Mouse (Mus musculus) left cerebral cortex, adult 8-10 months (tissue): Measurements from ENCODE around the gene Grwd1. TPM values are rescaled to one million over a fixed set of nuclear protein-coding genes. Genes with fewer than 3 reads are reported as not detected.

Source experiments
- DNase-seq, 2 experiments: peaks; one replicate each; pipeline ENCODE4 v3.0.0; 2022; ENCODE audit warnings: low spot score in 2 of 2
- total RNA-seq, 4 experiments: library from RNA; stranded (reverse); gene quantifications; 2 replicates each; pipeline ENCODE4 v1.2.4; 2022

Gene Grwd1
- total RNA-seq, 4 experiments from 2014 or later: 20.5 to 22.8 (median 21.6) TPM

DNA sequence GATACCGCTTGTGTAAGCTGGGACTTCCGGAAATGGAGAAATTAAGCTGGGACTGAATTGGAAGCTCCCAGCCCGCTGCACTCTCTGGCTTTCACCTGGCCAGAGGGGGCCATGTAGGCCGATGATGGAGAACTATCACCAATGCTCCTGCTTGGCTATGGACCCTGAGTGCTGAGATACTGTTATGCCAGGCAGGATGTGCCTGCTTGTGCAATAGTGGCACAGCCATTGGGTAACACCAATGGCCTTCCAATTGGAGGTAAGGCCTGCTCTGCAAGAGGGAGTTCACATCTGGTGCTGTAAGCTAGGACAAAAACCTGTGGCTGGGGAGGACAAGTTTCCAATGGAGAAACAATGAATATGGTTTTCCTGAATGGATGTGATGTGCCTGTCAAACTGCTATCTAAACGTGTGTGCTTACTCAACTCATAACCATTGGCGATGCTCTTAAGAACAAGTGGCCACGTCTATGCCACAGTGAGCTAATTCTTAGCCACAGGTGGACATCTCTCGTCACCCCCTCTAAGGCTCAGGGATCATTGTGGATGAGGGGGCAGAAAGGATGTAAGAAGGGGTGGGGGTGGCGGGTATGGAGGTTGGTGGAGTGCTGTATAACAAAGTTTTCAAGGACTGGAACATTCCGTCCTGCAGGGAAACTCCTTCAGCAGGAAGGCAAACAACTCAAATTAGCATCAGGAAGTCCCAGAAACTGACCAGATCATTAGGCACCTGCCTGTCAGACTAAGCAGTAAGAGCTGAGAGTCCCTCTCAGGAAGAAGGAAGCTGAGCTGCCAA, 12.4 kb upstream of the Grwd1 start:
- no peak for DNase-seq

DNA sequence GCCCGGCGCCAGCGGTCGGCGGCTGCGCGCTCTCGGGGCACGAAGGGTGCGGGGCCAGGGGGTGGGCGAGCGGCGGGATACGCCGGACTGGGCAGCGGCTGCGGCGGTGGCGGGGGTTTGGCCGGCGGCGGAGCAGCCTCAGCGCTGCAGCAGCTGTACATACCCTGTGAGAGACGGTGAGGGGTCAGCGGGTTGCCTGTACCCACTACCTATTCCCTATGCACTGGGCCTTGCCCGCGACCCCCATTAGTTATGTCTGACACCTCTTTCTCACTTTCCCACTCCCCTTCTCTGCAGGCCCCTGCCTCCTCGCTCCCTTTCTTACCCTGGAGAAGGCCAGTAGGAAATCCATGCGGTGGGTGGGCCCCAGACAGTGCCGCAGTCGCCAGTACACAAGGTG, 3.2 kb upstream of the Grwd1 start:
- DNase-seq: no peak

DNA sequence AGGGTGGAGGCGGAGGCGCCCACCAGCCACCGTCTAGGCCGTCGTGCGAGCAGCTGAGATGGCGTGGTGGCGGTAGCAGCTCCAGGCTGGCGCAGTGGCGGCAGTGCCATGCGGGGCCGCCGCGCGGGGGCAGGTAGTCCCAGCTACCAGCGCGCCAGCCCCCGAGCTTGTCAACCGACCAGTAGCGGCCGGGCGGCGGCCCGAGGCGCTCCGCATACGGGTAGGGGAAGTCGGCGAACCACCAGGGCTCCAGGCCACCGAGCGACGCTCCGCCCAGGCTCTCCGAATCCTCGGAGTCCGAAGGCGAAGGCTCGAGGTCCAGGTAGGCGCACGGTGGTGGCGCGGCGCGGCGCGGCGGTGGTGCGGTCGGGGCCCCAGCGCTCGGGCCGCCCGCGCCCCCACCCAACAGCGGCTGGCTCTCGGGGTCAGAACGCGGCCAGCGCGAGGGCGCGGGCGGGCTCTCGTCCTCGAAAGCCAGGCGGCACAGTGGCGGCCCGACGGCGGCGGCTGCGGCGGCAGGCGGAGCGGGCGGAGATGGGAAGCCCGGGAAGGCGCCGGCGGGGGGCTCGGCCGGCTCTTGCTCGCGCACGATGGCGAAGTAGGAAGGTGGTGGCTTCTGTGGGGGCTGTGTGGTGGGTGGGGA, 2.5 kb upstream of the Grwd1 start:
- peak in 1 of 2 experiments; percentile 35 for DNase-seq

DNA sequence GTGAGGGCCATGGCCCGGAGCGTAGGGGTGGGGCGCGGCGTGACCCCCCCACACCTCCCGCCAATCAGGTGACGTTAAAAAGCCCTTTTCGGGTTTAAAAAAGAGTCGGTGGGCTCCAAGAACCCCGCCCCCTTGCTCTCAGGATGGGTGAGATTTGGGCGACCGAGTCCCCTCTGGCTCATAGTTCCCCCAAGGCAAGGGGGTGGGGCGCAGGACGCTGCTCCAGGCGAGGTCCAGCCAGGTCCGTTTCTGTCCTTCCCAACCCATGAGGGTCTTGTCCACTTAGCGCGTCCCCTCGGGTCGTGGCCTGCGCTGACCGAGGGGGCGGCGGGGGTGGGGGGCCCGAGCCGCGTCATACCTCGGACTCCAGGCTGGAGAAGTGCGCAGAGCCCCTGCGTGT, 1.7 kb upstream of the Grwd1 start:
- DNase-seq: no peak

DNA sequence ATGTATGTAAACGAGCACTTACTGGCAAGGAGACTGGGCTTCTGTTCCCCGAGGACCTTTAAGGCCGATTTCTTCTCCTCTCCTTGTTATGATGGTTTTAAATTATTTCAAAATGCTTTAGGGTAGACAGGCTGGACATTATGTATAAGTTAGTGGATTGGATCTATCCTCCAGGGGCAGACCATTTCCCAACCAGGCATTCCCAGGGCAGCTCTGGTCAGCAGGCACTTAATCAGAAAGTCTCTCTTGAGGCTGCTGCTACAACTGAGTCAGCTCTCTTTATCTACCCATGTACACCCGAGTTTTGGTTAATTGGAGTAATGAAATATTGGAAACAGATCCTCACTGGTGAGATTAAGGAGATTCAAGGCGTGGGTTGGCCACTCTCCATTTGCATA, 383 bp upstream of the Grwd1 start:
- DNase-seq: no peak

DNA sequence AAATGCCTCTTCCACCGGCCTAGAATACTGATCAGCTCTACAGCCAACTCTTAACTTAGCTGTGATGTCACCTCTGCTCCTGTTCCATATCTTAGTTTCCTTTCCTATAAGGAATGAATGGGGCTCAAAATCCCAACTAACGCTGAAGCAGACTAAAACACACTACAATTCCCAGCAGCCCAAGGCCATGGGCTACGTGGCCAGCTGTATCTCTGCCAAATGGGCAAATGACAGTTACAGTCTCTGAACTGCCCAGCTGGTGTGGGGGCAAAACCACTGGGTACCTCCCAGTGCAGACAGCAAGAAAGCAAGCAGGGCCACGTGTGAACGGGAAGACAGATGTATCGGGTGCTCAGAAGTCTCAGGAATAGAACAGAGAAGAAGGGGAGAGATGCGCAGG, 4.1 kb downstream of the Grwd1 start:
- DNase-seq: no peak

DNA sequence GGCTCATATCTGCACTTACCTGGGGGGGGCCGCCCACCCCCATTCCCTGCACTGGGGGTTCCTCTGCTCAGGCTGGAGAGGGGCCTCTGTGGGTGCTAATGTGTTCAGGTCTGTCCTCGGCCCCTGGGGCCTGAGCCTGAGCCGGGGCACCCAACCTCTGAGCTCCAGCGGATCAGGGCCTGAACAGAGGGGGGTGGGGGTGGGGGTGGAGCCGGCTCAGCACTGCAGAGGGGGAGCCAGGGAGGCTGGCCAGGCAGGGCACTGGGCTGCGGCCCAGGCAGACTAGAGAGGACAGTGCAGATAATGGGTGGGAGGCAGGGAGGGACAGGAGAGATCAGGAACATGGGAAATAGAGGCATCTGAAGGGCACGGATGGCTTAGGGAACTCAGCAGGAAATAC, 6.1 kb downstream of the Grwd1 start, which contains the start of gene Kcnj14:
TSS of gene Kcnj14 (minus strand) at position 185 of the 400 bp plus-strand sequence.
- DNase-seq: no peak

DNA sequence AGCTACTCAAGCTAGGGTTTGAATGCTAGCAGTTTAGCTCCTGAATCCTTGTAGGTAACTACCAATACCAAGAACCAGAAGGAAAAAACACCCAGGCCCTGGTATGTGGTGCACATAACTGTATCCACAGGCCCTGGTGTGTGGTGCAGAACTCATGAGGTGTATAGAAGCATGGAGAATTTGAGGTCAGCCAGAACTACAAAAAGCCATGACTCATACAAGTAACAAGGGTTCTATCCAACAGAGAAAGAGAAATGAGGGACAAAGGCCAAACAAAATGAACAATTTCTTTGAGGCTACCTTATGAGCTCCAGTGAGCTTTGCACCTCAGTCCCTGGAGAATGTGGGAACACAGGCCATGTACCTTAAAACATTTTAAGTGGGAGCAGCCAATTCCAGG, 9.8 kb downstream of the Grwd1 start:
- DNase-seq: no peak

DNA sequence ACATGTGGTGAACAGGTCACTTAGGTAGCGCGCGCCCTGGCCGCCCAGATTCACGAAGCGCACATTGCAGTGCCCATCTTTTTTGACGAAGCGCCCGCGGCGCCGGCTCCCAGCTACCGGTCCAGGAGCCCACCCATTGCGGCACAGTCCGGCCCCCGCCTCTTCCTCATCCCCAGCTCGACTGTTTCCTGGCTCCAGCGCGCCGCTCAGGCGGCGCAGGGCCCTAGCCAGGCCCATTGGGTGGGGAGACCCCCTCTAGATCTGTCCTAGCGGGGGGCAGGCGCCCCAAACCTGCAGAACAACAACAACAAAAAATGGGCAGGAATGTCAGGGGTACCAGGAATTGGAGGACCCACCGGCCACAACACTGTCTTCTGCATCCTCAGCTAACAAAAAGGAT, 10.9 kb downstream of the Grwd1 start:
- DNase-seq: no peak

DNA sequence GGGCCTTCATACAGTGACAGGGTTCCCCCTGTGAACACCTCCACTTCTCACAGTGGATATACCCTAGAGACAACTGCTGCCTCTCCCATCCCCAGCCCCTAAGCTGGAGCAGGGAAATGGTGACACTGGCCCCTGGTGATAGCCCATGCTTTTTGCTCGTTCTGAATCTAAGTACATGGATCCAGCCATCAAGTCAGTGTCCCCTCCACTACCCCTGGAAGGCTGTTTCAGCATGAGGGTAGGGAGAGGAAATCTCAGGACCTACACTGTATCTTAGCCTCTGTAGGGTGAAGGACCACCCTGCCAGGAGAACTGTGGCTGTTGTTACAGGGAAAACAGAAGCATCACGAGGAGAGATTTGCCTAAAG, 14.8 kb downstream of the Grwd1 start:
- no peak for DNase-seq

DNA sequence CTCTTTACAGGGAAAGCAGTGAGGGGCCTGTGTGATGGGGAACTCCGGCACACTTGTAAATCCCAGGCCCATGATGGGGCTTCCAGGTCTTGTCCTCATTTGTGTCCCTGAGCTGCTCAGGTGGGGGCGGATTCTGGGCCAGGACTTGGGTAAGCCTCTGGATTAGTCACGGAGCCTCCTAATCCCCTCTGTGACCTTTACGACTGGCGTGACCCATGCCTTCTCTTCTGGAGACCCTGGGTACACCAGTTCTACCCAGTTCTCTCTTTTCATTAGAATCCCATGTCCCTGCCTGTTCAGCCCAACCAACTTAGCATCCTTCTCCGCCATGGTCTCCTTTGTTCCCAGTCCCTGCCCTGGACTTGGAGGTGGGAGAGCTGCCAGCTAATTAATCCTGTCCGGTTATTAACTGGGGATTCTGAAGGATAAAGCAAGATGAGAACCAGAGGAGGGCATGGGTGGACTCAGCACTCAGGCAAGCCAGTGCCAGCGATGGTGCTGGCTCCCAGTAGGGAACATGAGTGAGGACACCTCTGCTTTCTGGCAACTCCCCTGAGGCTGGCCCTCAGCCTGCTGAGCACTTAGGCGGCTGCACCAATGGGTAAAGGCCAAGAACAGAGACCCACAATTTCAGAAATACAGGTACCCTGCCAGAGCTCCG, 15.3 kb downstream of the Grwd1 start:
- no peak for DNase-seq

DNA sequence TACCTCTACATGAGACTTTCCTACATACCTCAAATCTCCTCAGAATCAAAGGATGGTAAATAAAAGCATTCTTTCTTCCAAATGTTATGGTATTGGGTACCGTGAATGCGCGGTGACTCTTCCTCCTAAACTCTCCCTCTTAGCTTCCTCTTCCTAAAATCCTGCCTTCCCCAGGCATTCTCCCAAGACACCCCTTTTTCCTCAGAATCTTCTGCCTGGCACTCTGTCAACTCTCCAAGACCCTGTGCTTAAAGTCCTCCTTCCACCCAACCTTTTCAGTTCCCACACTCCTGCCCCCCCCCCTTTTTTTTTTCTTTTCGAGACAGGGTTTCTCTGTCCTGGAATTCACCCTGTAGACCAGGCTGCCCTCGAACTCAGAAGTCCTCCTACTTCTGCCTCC, 15.9 kb downstream of the Grwd1 start:
- DNase-seq: no peak

DNA sequence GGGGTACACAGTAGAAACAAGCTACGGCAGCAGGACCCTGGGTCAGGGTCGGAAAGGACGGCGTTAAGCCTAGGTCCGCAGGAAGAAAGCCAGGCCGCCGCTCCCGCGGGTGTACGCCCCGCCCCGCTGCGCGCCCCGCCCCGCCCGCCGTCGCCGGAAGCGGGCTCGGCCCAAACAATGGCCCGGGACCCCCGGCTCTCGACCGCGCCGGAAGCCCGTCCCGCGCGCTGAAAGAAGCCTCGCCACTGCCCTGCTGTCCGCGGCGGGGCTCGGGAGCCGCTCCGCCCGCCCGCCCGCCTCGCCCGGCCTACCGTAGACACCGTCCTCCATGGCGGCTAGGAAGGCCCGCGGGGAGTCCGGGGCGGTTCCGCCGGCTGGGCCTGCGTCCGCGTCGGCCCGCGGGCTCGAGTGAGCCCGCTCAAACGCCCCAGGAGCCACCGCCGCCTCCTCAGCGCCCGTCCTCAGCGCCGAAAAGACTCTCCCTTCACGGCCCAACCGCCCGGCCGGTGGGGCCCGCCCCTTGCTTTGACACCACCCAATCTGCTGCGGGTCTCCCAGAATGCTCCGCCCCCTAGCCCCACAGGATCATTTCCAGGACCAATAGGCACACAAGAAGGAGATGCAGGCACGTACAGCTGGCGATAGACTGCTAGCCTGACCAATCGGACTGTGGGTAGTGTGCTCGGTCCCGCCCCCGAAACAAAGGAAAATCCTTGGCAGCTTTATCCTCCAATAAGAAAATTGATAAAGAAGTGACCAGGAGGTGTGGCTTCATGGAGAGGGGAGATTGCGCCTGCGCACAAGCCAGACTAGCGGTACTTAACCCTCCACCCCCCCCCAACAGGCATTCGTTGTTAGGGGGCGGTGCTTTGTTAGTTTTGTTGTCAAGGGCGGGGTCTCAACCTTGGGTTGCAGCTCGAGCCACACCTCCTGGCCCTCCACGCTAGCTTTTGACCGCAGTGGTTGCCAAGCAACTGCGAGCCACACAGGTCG, 16.7 kb downstream of the Grwd1 start, which contains the start of gene Cyth2:
TSS of gene Cyth2 (minus strand) at position 795 of the 993 bp plus-strand sequence.
- peak; percentile 95 to 100 for DNase-seq

DNA sequence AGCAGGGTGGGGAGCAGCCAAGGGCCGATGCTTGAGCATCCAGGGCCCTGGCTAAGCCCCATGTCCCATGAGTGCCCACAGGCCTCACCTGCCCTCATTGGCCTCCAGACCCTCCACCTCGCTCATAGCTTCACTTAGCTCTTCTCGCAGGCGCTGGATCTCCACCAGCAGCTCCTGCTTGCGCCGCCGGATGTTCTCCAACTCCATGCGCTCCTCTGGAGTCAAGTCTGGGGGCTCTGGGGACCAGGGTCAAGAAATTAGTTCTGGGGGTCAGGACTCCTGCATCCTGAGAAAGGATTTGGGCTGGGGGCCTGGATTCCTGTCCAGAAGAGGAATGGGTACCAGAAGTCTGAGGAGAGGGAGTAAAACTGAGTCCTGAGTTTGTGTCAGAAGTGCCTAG, 17.8 kb downstream of the Grwd1 start:
- DNase-seq: no peak

DNA sequence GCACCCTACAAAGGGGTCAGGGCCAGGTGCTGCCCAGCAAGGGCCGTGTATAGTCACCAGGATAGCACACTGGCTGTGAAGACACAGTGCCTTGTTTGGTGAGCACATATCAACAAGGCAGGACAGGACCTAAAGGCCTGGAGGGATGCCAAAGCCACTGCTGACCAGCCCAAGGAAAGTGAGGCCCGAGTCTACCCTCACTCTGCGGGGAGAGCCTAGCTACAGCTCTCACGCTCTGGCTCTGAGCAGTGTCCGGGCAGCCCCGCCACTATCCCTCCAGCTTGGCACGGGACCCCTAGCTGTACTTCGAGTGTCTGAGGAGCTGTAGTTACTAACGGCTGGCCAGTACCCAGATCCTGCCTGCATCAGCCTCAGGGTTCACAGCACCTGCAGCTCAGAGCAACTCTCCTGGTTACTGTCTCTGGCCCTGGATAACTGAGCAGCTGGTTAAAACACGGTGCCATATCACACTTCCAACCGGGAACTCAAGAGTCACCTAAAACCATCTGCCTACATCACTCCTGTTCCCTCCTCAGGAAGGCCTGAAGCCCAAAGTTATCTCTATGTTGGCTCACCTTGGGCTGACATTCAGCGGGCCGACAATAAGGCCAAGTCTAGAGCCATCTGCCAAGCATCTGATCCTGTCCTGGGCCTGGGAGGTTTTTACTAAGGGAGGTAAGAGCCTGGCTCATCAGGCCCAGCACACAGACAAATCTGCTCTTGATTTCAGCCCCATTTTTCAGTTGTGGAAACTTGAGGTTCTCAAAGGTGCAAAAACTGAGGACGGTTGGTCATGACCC, 21.3 kb downstream of the Grwd1 start:
- DNase-seq: no peak

DNA sequence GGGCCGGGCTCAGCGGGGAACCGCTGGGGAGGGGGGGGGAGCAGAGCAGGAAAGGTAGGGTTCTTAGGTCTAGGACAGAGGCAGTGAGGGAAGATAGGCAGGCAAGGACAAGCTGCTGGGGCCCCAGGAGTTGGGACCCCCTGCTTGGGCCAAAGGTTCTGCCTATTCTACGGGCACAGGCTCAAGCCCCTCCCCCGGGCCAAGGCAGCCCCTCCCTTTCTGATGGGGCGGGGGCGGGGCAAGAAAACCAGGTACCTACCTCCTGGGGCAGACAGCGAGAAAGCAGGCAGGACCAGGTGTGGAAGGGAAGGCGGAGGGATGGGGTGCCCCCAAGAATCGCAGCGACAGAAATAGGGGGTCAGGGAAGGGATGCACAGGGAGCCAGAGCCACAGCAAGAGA, 22.3 kb downstream of the Grwd1 start:
- DNase-seq: no peak

DNA sequence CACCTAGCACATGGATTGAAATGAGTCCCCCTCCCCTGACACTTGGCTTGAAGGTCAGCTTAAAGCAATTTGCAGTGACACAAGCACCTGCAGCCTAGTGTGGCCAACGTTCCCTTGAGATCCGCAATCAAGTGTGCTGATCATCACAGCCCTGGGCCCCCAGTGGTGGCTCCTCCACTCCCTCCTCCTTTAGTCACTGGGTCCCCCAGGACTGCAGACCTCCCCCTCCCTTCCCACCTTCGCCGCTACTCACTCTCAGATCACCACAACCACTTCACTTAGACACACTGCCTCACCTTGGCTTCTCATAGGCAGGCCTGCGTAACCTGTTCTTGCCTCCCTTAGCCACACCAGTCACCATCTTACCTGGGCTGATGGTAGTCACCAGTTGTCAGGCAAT, 24.8 kb downstream of the Grwd1 start:
- DNase-seq: no peak

DNA sequence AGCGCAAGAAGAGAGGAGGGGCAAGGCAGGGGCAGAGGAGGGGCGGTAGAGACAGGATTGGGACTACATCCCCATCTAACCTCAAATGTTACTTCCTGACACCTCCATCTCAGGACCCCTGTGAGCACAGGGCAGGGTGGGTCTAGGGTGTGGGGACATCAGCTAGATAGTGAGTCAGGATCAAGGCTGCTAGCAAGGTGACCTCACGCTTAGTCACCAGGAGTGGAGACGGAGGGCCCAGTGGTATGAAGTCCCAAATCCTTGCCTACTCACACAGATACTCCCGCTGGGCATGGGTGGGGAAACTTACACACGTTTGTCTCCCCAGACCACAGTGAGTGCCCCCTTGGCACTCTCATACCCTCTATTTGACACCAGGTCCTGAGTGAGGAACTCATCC, 28.2 kb downstream of the Grwd1 start:
- no peak for DNase-seq

DNA sequence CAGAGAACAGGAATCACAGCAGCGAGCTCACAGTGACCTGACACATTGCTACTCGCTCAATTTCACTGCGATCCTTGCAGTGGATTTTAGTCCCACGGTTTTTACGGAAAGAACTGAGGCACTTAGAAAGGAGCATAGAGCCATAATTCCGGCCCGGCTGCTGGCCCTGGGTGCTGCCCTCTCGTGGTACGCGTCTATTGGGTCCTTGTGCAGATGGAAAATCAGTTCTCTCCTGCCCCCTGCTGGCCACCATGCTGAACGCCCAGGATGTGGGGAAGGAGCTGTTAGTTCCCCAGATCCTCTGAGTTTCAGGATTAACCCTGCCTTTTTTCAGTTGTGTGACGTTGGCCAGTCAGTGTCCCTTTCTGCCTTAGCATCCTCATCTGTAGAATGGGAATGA, 29.4 kb downstream of the Grwd1 start:
- DNase-seq: peak; percentile 82 to 83

DNA sequence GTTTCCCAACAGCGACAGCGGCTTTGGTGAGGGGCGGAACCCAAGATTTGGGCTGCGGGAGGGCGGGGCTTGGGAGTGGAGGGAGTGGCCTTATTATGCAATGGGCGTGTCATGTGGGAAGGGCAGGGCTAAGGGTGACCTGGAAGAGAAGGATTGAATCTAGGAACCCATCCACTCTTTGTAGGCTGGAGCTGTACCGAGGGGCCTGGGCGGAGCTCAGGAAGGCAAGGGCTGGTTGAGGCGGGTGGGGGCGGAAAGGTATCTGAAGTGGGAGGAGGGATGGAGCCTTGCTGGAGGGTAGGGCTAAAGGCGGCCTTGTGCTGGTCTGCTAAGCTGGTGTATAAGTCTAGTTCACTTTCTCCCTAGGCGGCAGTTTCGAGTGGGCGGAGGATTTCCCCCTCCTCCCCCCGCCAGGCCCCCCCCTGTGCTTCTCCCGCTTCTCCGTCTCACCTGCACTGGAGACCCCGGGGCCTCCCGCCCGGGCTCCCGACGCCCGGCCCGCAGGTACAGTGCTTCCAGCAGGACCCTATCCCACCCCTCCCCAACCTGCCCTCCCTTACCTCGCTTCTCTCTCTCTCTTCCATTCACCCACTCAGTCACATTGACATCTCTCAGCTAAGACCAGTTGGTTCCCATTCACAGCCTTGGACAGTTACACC, 30.1 kb downstream of the Grwd1 start:
- DNase-seq: no peak
